Mouse (Mus musculus): ENCODE results near the gene Nat8l. TPM values are rescaled to one million over a fixed set of nuclear protein-coding genes. Genes with fewer than 3 reads are reported as not detected.

Gene Nat8l
- polyA plus RNA-seq, 1 experiment = 4.0 TPM

GRCm38 (mm10) chr5:33998505-33998877 is 2.7 kb downstream of the Nat8l start:
- Histone ChIP-seq H3K4me1 (ENCODE audit: control insufficient read depth, insufficient read depth, low read length) (peaks cover 2% of the 10 kb centered on the region), H3K4me3 (replicated peaks; ENCODE audit: control insufficient read depth, low read depth, low read length) (no peak overlapping the region), H3K27ac (ENCODE audit: control insufficient read depth, insufficient read depth, low read depth, low read length, poor library complexity) (no peak overlapping the region)
- WGBS = 81% methylated on average over 3 of the region's 3 CpGs
- no peak for TF ChIP-seq CTCF (IDR thresholded peaks at IDR 0.05; ENCODE audit: control insufficient read depth, insufficient read depth, low read length)

DNA sequence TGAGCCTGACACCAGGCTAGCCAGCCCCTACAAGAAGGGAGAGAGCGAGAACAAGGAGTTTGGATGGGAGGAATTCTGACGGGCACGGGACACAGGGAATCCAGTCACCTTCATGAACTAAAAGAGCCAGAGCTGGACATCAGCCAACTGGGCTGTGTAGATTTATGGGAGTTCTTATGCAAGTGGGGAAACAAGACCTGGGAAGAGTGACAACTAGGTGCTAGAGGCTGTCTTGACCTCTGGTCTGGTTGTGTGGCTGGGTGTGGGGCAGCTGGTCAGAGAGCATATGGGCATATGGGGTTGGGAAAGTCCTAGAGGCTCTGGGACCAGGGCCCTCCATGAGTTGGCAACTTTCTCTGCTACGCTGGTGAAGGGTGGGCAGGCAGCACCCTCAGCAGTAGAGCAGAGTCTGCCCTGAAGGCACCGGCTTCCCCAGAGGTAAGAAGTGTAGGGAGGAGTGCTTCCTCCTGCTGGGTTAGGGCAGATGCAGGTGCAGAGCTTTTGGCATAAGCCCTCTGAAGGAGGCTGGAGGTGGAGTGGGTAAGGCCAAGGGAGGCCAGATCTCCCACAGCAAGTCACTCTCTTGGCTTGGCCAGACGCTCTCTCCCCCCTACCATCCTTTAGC is 3.8 kb downstream of the Nat8l start:
- no peak overlapping the region for H3K27ac ChIP-seq (ENCODE audit: control insufficient read depth, insufficient read depth, low read depth, low read length, poor library complexity)
- 67% methylated on average over 6 of the region's 6 CpGs for WGBS
- H3K4me3 ChIP-seq (replicated peaks; ENCODE audit: control insufficient read depth, low read depth, low read length) = no peak overlapping the region
- H3K4me1 ChIP-seq (ENCODE audit: control insufficient read depth, insufficient read depth, low read length) = peaks cover 2% of the 10 kb centered on the region
- TF ChIP-seq POLR2A (IDR thresholded peaks at IDR 0.05; ENCODE audit: borderline replicate concordance, control insufficient read depth, low read depth, low read length) = no peak
- TF ChIP-seq CTCF (IDR thresholded peaks at IDR 0.05; ENCODE audit: control insufficient read depth, insufficient read depth, low read length) = no peak

- peaks cover 2% of the 10 kb centered on the region for H3K4me1 ChIP-seq (ENCODE audit: control insufficient read depth, insufficient read depth, low read length)
- H3K4me3 ChIP-seq (replicated peaks; ENCODE audit: control insufficient read depth, low read depth, low read length) = no peak overlapping the region
- no peak overlapping the region for H3K27ac ChIP-seq (ENCODE audit: control insufficient read depth, insufficient read depth, low read depth, low read length, poor library complexity)
- WGBS = 88% methylated on average over 25 of the region's 25 CpGs
- no peak for TF ChIP-seq POLR2A (IDR thresholded peaks at IDR 0.05; ENCODE audit: borderline replicate concordance, control insufficient read depth, low read depth, low read length)
- no peak for TF ChIP-seq CTCF (IDR thresholded peaks at IDR 0.05; ENCODE audit: control insufficient read depth, insufficient read depth, low read length)
These were observed 5.0 kb downstream of the Nat8l start for GRCm38 (mm10) chr5:34000809-34001208.

GRCm38 (mm10) chr5:34001401-34001800 is 5.6 kb downstream of the Nat8l start:
- TF ChIP-seq CTCF (IDR thresholded peaks at IDR 0.05; ENCODE audit: control insufficient read depth, insufficient read depth, low read length) (no peak), POLR2A (IDR thresholded peaks at IDR 0.05; ENCODE audit: borderline replicate concordance, control insufficient read depth, low read depth, low read length) (no peak)
- Histone ChIP-seq H3K4me1 (ENCODE audit: control insufficient read depth, insufficient read depth, low read length) (peaks cover 2% of the 10 kb centered on the region), H3K27ac (ENCODE audit: control insufficient read depth, insufficient read depth, low read depth, low read length, poor library complexity) (no peak overlapping the region; the same call in 1 of the 2 replicates), H3K4me3 (replicated peaks; ENCODE audit: control insufficient read depth, low read depth, low read length) (no peak overlapping the region)
- 84% methylated on average over 1 of the region's 1 CpGs for WGBS

GRCm38 (mm10) chr5:34002636-34003035 is 6.9 kb downstream of the Nat8l start:
- Histone ChIP-seq H3K4me1 (ENCODE audit: control insufficient read depth, insufficient read depth, low read length) (peaks cover under 1% of the 10 kb centered on the region; the same call in 1 of the 2 replicates), H3K4me3 (replicated peaks; ENCODE audit: control insufficient read depth, low read depth, low read length) (no peak overlapping the region), H3K27ac (ENCODE audit: control insufficient read depth, insufficient read depth, low read depth, low read length, poor library complexity) (no peak overlapping the region)
- no peak for TF ChIP-seq POLR2A (IDR thresholded peaks at IDR 0.05; ENCODE audit: borderline replicate concordance, control insufficient read depth, low read depth, low read length)
- no peak for TF ChIP-seq CTCF (IDR thresholded peaks at IDR 0.05; ENCODE audit: control insufficient read depth, insufficient read depth, low read length)
- WGBS = 91% methylated on average over 4 of the region's 4 CpGs

DNA sequence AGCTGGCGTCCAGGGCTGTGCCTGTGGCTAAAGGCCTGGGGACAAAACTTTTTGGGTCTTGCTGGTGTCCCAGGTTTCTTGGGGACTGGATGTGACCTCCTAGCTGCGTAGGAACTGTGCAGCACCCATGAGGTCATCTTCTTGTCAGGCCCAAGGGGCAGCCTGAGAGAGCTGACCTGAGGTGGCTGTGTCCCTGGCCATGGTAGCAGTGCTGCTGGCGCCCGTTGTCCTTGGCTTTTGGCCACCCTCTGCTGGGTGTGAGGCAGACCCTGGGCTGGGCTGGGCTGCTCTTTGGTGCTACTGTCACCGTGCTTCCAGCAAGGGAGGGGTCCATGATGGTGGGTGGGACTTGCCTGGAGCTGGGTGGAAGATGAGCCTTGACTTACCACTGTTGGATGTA is 8.8 kb downstream of the Nat8l start:
- TF ChIP-seq CTCF (IDR thresholded peaks at IDR 0.05; ENCODE audit: control insufficient read depth, insufficient read depth, low read length) = no peak
- TF ChIP-seq POLR2A (IDR thresholded peaks at IDR 0.05; ENCODE audit: borderline replicate concordance, control insufficient read depth, low read depth, low read length) = no peak
- Histone ChIP-seq H3K4me3 (replicated peaks; ENCODE audit: control insufficient read depth, low read depth, low read length) (no peak overlapping the region), H3K4me1 (ENCODE audit: control insufficient read depth, insufficient read depth, low read length) (no peaks in the 10 kb centered on the region), H3K27ac (ENCODE audit: control insufficient read depth, insufficient read depth, low read depth, low read length, poor library complexity) (no peak overlapping the region)
- 75% methylated on average over 5 of the region's 5 CpGs for WGBS

DNA sequence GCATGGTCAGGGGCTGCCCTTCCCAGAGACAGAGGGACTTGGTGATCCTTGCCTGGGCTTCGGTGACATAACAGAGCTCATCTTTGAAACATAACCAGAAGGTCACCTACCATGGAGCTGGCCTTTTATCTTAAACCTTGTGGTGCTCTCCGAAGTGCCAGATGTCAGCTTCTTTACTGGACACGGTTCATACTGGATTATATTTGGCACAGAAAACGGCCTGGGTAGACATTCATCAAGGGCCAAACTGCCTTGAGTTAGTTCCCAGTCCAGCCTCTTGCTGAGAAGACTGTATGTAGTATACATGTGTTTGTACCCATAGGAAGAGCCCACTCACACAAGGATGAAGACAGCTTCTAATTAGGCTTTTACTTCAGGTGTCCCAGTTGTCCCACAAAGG is 11.0 kb downstream of the Nat8l start:
- no peak for TF ChIP-seq CTCF (IDR thresholded peaks at IDR 0.05; ENCODE audit: control insufficient read depth, insufficient read depth, low read length)
- no peak overlapping the region for H3K4me3 ChIP-seq (replicated peaks; ENCODE audit: control insufficient read depth, low read depth, low read length)
- no peaks in the 10 kb centered on the region for H3K4me1 ChIP-seq (ENCODE audit: control insufficient read depth, insufficient read depth, low read length)
- 70% methylated on average over 4 of the region's 4 CpGs for WGBS
- H3K27ac ChIP-seq (ENCODE audit: control insufficient read depth, insufficient read depth, low read depth, low read length, poor library complexity) = no peak overlapping the region

DNA sequence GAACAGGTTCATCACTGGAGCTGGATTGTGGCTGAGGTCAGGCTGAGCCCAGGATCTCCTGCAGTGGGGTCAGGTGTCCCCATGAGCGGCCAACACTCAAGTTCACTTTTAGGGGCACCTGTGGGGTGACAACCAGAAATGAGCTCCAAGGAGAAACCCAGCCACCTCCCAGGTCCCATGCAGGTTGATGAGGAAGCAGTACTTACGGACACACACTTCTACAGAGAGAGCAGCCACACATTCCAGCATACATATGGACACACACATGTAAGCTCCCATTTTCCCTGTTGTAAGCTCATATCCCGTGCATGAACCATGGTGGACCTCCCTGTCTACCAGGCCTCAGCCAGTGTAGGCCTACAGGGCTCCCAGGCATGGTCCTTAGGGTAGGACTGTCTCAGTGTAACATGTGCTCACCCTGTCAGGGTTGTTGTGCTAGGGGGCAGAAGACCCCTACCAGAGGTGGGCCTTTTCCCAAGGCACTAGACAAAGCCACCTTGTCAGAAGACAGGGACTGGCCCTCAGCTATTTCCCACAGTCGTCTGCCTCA is 11.7 kb downstream of the Nat8l start:
- no peaks in the 10 kb centered on the region for H3K4me1 ChIP-seq (ENCODE audit: control insufficient read depth, insufficient read depth, low read length)
- TF ChIP-seq CTCF (IDR thresholded peaks at IDR 0.05; ENCODE audit: control insufficient read depth, insufficient read depth, low read length) (no peak), POLR2A (IDR thresholded peaks at IDR 0.05; ENCODE audit: borderline replicate concordance, control insufficient read depth, low read depth, low read length) (no peak)
- H3K4me3 ChIP-seq (replicated peaks; ENCODE audit: control insufficient read depth, low read depth, low read length) = no peak overlapping the region
- WGBS = 69% methylated on average over 4 of the region's 4 CpGs
- H3K27ac ChIP-seq (ENCODE audit: control insufficient read depth, insufficient read depth, low read depth, low read length, poor library complexity) = no peak overlapping the region

- WGBS = 36% methylated on average over 1 of the region's 1 CpGs
- H3K27ac ChIP-seq (ENCODE audit: control insufficient read depth, insufficient read depth, low read depth, low read length, poor library complexity) = no peak overlapping the region
- TF ChIP-seq CTCF (IDR thresholded peaks at IDR 0.05; ENCODE audit: control insufficient read depth, insufficient read depth, low read length) (no peak), POLR2A (IDR thresholded peaks at IDR 0.05; ENCODE audit: borderline replicate concordance, control insufficient read depth, low read depth, low read length) (no peak)
- no peaks in the 10 kb centered on the region for H3K4me1 ChIP-seq (ENCODE audit: control insufficient read depth, insufficient read depth, low read length)
- H3K4me3 ChIP-seq (replicated peaks; ENCODE audit: control insufficient read depth, low read depth, low read length) = no peak overlapping the region
These were observed 18.9 kb downstream of the Nat8l start for GRCm38 (mm10) chr5:34014652-34015051.
